ENCODE assay signal across 11 mouse cellular contexts in genomic region chr11:77416212-77417000, GRCm38 (mm10). TPM values are rescaled to one million over a fixed set of nuclear protein-coding genes. Genes with fewer than 3 reads are reported as not detected.
A peak's percentile ranks its signal among the peaks of the same experiment; 100 is the strongest.
DNase-seq lines count a peak whose midpoint lies in the region; ATAC-seq and TF ChIP-seq lines count a peak whose summit lies in the region.
"Had no signal": no experiment of that assay in that cellular context is flagged by ENCODE, and none has a peak within 500 bp of the region (broad histone marks: within the 10 kb centered on the region; RNA-seq: fewer than 3 reads in every experiment).

No protein-coding gene starts in this region.

- 76% methylated on average over 4 of the region's 4 CpGs for WGBS in lung, adult 2 months
- 64% methylated on average over 4 of the region's 4 CpGs for WGBS in heart, embryonic 13.5 days

- no peak for TF ChIP-seq POLR2A in lung, adult 2 months (IDR thresholded peaks at IDR 0.05; ENCODE audit: borderline replicate concordance, extremely low read depth, low read depth, low read length)

- H3K36me3 ChIP-seq in heart, embryonic 13.5 days: peaks cover 12% of the 10 kb centered on the region
- H3K36me3 ChIP-seq: embryonic facial prominence, embryonic 13.5 days had no signal

- H3K4me3 ChIP-seq in lung, adult 2 months (replicated peaks; ENCODE audit: extremely low read depth, low read depth, low read length): no peak overlapping the region
- H3K4me3 ChIP-seq in heart, embryonic 13.5 days: no peak overlapping the region
- H3K4me3 ChIP-seq: embryonic facial prominence, embryonic 13.5 days had no signal

- ATAC-seq in heart, embryonic 13.5 days (ENCODE audit: extremely low read depth, insufficient number of reproducible peaks, low FRiP score, low TSS enrichment): no peak

- TF ChIP-seq CTCF in lung, adult 2 months (IDR thresholded peaks at IDR 0.05; ENCODE audit: insufficient read depth, low read length): no peak

- peak overlapping the region; percentile 68 for H3K27ac ChIP-seq in heart, embryonic 13.5 days (replicated peaks)
- H3K27ac ChIP-seq: embryonic facial prominence, embryonic 13.5 days had no signal

- no peak overlapping the region for H3K4me2 ChIP-seq in heart, embryonic 13.5 days
- H3K4me2 ChIP-seq: embryonic facial prominence, embryonic 13.5 days had no signal

- H3K4me1 ChIP-seq in lung, adult 2 months (ENCODE audit: control insufficient read depth, insufficient read depth, low read length): peaks cover 7% of the 10 kb centered on the region
- H3K4me1 ChIP-seq in heart, embryonic 13.5 days: peaks cover 39% of the 10 kb centered on the region

- 0 out of 2 replicates have a peak overlapping the region, but pooled peaks have one; percentile 9 for H3K9ac ChIP-seq in heart, embryonic 13.5 days
- H3K9ac ChIP-seq: embryonic facial prominence, embryonic 13.5 days had no signal

- no peaks in the 10 kb centered on the region for H3K9me3 ChIP-seq in heart, embryonic 13.5 days
- H3K9me3 ChIP-seq: embryonic facial prominence, embryonic 13.5 days had no signal

- no peaks in the 10 kb centered on the region for H3K27me3 ChIP-seq in heart, embryonic 13.5 days (replicated peaks)
- H3K27me3 ChIP-seq: embryonic facial prominence, embryonic 13.5 days had no signal

- peak; percentile 31 to 56 for DNase-seq in lung, adult 18-20 months
- no peak for DNase-seq in lung, adult 2 months
- DNase-seq in gastrocnemius, adult 18-20 months (ENCODE audit: low spot score): peak; percentile 90
- no peak for DNase-seq in left cerebral cortex, adult 9 months (ENCODE audit: low spot score in 2 of 2)
- no peak for DNase-seq in right cerebral cortex, postnatal 25 days
- DNase-seq in Muller cell, postnatal 12 days (ENCODE audit: inconsistent ontology term): no peak
- DNase-seq: spleen, adult 18-20 months; thymus, postnatal 25 days had no signal

RNA-seq across cellular contexts. Expression of gene Coro6, which starts 45.8 kb away (rescaled TPM):
- 23.6 and 34.3 TPM in 2 replicates for polyA plus RNA-seq in lung, adult 2 months (2012; rRNA removed)
- total RNA-seq in gastrocnemius, adult 18-20 months (2021): 100 to 1,000 TPM; 191 to 201 TPM
- 28.8 and 30.1 TPM in 2 replicates for polyA plus RNA-seq in heart, embryonic 13.5 days (2015; fragmentation: Nextera tagmentation; extraction: Ambion mirVana)
- total RNA-seq: megakaryocyte progenitor cell, adult 5-6 weeks had no signal

Comparison
In these comparisons a context has a peak if more than half of its experiments do, and no peak if none do; other contexts are left out.
1. DNase-seq: peak in lung, adult 18-20 months (2 of 2) and gastrocnemius, adult 18-20 months (single experiment); none in lung, adult 2 months (single experiment), left cerebral cortex, adult 9 months (0 of 2), right cerebral cortex, postnatal 25 days (single experiment) and Muller cell, postnatal 12 days (single experiment).